Mouse (Mus musculus) kidney, adult 10 weeks (tissue): ENCODE data around the gene Vegfc. TPM values are rescaled to one million over a fixed set of nuclear protein-coding genes. Genes with fewer than 3 reads are reported as not detected.

Experiments
- polyA plus RNA-seq: library from polyadenylated mRNA; stranded (reverse); fragments of 350-450 nt; fragmentation: Illumina TruSeq; extraction: RNeasy Lipid Tissue Mini Kit (QIAGEN cat#74804); gene quantifications from one replicate; pipeline ENCODE4 v1.2.3, GENCODE M21; 2014; ENCODE audit warnings: low read depth, low replicate concordance

The Vegfc gene
- 5.2 TPM for polyA plus RNA-seq

GRCm38 (mm10) chr8:54077271-54078120 is at the start of gene Vegfc:
Vegfc (plus strand) TSS chr8:54077606.

